Mouse (Mus musculus) limb, embryonic 14.5 days (tissue): Measurements from ENCODE around the gene Fam120b. TPM values are rescaled to one million over a fixed set of nuclear protein-coding genes. Genes with fewer than 3 reads are reported as not detected.
A peak's percentile ranks its signal among the peaks of the same experiment; 100 is the strongest.

Source experiments
- ATAC-seq: fragments of 200-750 bp; cut with Nextera tagmentation; 2 replicates; pipeline ENCODE4 v1.8.0; 2017; ENCODE audit warnings: low read depth, moderate number of reproducible peaks, moderate TSS enrichment; ENCODE audit not compliant: low FRiP score
- DNase-seq: peaks from one replicate; pipeline ENCODE4 v3.0.0-alpha.2; 2015; ENCODE audit warnings: low spot score
- H3K27ac ChIP-seq: fragments of 300-500 bp; sonication (generic); replicated peaks from 2 replicates; pipeline ENCODE4 v1.5.1; 2014; ENCODE audit warnings: low read depth, mild to moderate bottlenecking, low read length, moderate library complexity, mixed read lengths
- H3K27me3 ChIP-seq: fragments of 300-500 bp; sonication (generic); 2 replicates; pipeline ENCODE4 v1.6.1; 2014; ENCODE audit warnings: low read length, mixed read lengths; ENCODE audit not compliant: control insufficient read depth, insufficient read depth
- H3K36me3 ChIP-seq: fragments of 300-500 bp; sonication (generic); 2 replicates; pipeline ENCODE4 v1.6.1; 2014; ENCODE audit warnings: mild to moderate bottlenecking, low read length, moderate library complexity, mixed read lengths; ENCODE audit not compliant: control insufficient read depth, insufficient read depth
- H3K4me1 ChIP-seq: fragments of 300-500 bp; sonication (generic); 2 replicates; pipeline ENCODE4 v1.6.1; 2014; ENCODE audit warnings: antibody characterized with exemption, low read length, mixed read lengths; ENCODE audit not compliant: control insufficient read depth, insufficient read depth
- H3K4me2 ChIP-seq: fragments of 300-500 bp; sonication (generic); replicated peaks from 2 replicates; pipeline ENCODE4 v1.6.1; 2014; ENCODE audit warnings: low read depth, mild to moderate bottlenecking, low read length, moderate library complexity; ENCODE audit not compliant: severe bottlenecking
- H3K4me3 ChIP-seq: fragments of 300-500 bp; sonication (generic); replicated peaks from 2 replicates; pipeline ENCODE4 v1.5.1; 2014; ENCODE audit warnings: low read length
- H3K9ac ChIP-seq: fragments of 300-500 bp; sonication (generic); 2 replicates; pipeline ENCODE4 v1.6.1; 2014; ENCODE audit warnings: mild to moderate bottlenecking, low read depth, low read length, moderate library complexity; ENCODE audit not compliant: severe bottlenecking
- H3K9me3 ChIP-seq: fragments of 300-500 bp; sonication (generic); 2 replicates; pipeline ENCODE4 v1.6.1; 2016; ENCODE audit warnings: low read length; ENCODE audit not compliant: control insufficient read depth
- POLR2A ChIP-seq: fragments of 200-500 bp; IDR thresholded peaks from 2 replicates; pipeline ENCODE4 v1.8.0; 2012; ENCODE audit warnings: inconsistent platforms, mild to moderate bottlenecking, moderate library complexity, borderline replicate concordance; ENCODE audit not compliant: insufficient read depth, insufficient read length; ENCODE audit errors: extremely low read depth
- WGBS: fragments of 180-500 bp; shearing (Covaris S2); extraction: QIAGEN DNeasy Blood & Tissue Kit; methylation state at CpG from one replicate; pipeline ENCODE4 v1.1.7; 2014; 5-methylcytosine and 5-hydroxymethylcytosine counted together
- polyA plus RNA-seq, 2 experiments: library from polyadenylated mRNA; depleted of rRNA in 1 of 2; stranded (reverse) in 1 of 2; unstranded in 1 of 2; fragments of >200 nt; fragmentation: Nextera tagmentation in 1 of 2; extraction: Ambion mirVana in 1 of 2; gene quantifications; 2 replicates each; pipeline versions ENCODE4 v1.2.1 to v1.2.3; 2012 to 2014

The Fam120b gene
- polyA plus RNA-seq, 2 experiments = 18.9 to 25.7 TPM

DNA sequence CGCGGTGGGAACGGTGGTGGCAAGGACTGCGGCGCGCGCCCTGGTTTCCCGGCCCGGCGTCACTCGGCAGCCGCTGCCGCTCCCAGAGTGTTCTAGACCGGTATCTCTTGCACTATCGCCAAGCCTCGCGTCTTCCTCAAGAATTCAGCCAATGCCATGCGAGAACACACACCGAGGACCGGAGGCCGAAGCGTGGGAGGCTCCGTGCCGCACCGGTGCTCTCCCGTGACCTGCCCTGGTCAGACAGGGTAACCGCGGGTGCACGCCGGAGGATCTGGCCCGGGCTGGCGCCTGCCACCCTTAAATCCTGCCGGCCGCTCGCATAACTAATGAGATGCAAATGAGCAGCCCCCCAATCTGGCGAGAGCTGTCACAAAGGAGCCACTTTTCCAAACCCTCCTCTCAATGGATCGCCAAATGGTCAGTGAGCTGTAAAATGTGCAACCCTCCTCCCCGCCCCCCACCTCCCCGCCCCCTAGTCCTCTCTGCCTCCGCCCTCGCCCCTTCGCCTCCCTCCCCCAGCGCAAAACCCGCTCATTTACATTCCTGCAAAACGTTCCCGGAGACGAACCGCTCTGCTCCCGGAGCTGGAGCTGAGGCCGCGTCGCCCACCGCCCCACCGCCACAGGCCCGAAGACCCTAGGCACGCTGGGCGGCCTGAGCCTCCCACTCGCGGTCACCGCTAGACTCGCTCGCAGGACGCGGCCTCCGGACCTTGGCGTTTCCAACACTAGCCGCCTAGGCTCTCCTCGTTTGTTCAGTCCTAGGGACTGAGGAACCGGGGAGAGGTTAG, 20.1 kb upstream of the Fam120b start:
- peaks cover 74% of the 10 kb centered on the region for H3K27me3 ChIP-seq
- H3K9ac ChIP-seq = peak overlapping the region; percentile 60
- 0 out of 2 replicates have a peak overlapping the region, but pooled peaks have one; percentile 43 for H3K27ac ChIP-seq
- peak; percentile 27 for ATAC-seq
- WGBS = under 1% methylated on average over 68 of the region's 69 CpGs
- no peak for TF ChIP-seq POLR2A
- peaks cover 9% of the 10 kb centered on the region for H3K4me1 ChIP-seq
- no peaks in the 10 kb centered on the region for H3K36me3 ChIP-seq
- no peaks in the 10 kb centered on the region for H3K9me3 ChIP-seq
- DNase-seq = peak; percentile 47
- H3K4me3 ChIP-seq = peak overlapping the region; percentile 58
- peak overlapping the region; percentile 99 for H3K4me2 ChIP-seq

DNA sequence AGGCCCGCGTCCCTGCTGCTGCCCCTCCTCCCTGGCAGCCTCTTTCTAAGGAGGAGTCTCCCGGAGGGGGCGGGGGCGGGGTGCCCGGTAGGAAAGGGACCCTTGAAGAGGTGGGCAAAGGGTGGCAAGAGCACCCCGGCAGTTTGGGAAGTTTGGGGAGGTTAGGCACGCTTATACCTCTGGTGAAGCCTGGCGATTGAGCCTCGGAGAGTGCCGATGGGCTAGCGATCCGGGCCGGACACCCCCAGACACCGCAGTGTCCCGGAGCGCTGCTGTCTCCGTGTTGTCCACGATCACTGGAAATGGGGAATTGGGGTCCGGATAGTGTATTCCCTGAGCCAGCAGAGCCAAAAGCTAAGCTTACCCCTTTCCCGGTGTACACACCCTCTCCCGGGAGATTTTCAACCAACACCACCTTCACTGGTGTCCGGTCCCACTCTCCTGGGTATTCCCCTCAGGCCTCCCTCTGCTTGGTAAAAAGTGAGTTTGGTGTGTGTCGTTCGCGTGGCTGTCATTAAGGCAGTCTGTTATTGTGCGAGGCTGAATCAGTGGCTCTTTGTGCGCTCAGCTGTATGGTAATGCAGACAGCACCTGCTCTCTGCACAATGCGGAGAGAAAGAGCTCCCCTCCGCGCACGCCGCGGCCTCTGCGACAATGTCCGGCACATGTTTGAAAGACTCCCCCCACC, 19.4 kb upstream of the Fam120b start, which contains the start of gene Dll1:
TSS of gene Dll1 (minus strand) at position 379 of the 688 bp plus-strand sequence.
- Histone ChIP-seq H3K27ac (0 out of 2 replicates have a peak within 1 kb of the TSS, but pooled peaks have one; percentile 43), H3K36me3 (no peaks in the 10 kb centered on the region), H3K4me3 (peak within 1 kb of the TSS; percentile 58), H3K27me3 (peaks cover 80% of the 10 kb centered on the region), H3K9ac (peak within 1 kb of the TSS; percentile 60), H3K9me3 (no peaks in the 10 kb centered on the region), H3K4me2 (peak within 1 kb of the TSS; percentile 99), H3K4me1 (peaks cover 11% of the 10 kb centered on the region)
- WGBS = under 1% methylated on average over 34 of the region's 36 CpGs
- DNase-seq (no peak), ATAC-seq (no peak)
- TF ChIP-seq POLR2A = no peak

DNA sequence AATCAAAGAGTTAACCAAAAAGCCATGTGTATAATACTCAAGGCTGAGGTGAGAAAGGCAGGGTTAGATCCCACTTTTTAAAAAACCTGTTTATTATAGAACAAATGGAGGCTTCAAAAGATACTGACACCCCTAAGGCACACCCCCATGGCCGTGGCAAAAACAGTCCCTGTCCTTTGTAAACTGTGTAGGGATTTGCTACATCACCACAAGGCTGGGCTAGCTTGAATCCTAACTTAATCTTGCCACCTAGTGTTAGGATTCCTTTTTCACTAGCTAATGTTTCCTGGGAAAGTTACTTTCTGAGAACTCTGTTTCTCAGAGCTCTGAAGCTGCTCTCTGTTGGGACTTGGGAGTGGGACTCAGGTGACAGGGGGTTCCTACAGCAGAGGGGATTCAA, 18.1 kb upstream of the Fam120b start:
- H3K27ac ChIP-seq = no peak overlapping the region
- H3K36me3 ChIP-seq = no peaks in the 10 kb centered on the region
- peaks cover 87% of the 10 kb centered on the region for H3K27me3 ChIP-seq
- TF ChIP-seq POLR2A = no peak
- H3K4me1 ChIP-seq = peaks cover 11% of the 10 kb centered on the region
- DNase-seq (peak; percentile 73), ATAC-seq (peak; percentile 14; the same call in 1 of the 2 replicates)
- 0% methylated on average over 1 of the region's 1 CpGs for WGBS
- H3K4me3 ChIP-seq = no peak overlapping the region
- H3K4me2 ChIP-seq = no peak overlapping the region
- no peak overlapping the region for H3K9ac ChIP-seq
- H3K9me3 ChIP-seq = no peaks in the 10 kb centered on the region

DNA sequence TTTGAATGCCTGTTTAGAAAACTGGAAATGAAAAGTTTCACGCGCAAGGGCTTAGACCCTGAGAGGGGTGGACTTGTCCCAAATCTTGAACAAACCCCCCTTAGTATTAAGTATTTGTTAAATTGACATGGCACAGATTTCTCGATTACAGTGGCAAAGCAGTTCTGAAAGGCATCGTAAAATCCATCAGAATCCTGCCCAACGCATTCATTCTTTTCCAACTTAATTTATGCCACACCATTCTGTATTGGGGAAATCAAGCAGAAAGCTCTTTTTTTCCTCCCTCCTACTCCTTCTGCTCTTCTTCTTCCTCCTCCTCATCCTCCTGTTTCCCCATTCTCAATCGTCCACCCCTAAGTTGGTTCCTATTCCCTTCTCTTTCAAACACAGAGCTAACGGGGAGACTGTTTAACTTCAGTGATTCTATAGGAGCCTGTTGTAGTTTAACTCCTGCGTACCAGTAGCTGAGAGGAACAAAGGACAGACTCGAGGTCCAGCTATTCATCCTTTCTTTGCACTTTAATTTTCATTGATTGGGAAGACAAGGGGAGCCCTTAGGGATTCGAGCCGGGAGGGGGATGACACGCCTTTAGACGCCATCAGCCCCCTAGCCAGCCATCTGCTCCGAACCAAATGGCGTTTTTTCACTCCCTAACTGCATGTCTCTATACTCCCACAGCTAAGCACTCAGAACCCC, 17.4 kb upstream of the Fam120b start:
- peaks cover 84% of the 10 kb centered on the region for H3K27me3 ChIP-seq
- no peaks in the 10 kb centered on the region for H3K36me3 ChIP-seq
- no peak overlapping the region for H3K9ac ChIP-seq
- 13% methylated on average over 15 of the region's 15 CpGs for WGBS
- H3K4me1 ChIP-seq = peaks cover 11% of the 10 kb centered on the region
- H3K27ac ChIP-seq = no peak overlapping the region
- DNase-seq = no peak
- H3K9me3 ChIP-seq = no peaks in the 10 kb centered on the region
- no peak for TF ChIP-seq POLR2A
- H3K4me2 ChIP-seq = no peak overlapping the region
- H3K4me3 ChIP-seq = no peak overlapping the region
- no peak for ATAC-seq
